Mouse (Mus musculus): ENCODE measurements around the gene Ceacam2. TPM values are rescaled to one million over a fixed set of nuclear protein-coding genes. Genes with fewer than 3 reads are reported as not detected.
"Not testable (repeated sequence)": the region's sequence is repeated elsewhere in the genome, so short reads cannot be mapped to it uniquely, and the experiment has no call there.

Ceacam2 gene
- total RNA-seq, 2 experiments from 2014 or later, result 0.47 to 1.3 TPM

DNA sequence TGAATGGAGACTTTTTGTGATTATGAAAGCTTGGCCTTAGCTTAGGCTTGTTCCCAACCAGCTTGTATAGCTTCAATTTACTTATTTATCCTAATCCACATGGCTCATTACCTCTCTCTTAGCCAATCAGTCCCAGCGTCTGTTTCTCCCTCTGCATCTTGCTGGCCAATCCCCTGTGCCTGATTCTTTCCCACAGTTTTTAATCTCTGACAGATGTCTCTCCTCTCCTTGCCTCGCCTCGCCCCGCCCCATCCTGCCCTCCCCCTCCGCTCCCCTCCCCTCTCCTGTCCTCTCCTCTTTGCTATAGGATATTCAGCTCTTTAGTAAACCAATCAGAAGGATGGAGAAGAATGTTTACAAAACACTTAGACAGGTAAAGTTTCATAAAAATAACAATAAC is 54.6 kb downstream of the Ceacam2 start:
- DNase-seq (ENCODE audit: low spot score in 2 of 2), result no peak

DNA sequence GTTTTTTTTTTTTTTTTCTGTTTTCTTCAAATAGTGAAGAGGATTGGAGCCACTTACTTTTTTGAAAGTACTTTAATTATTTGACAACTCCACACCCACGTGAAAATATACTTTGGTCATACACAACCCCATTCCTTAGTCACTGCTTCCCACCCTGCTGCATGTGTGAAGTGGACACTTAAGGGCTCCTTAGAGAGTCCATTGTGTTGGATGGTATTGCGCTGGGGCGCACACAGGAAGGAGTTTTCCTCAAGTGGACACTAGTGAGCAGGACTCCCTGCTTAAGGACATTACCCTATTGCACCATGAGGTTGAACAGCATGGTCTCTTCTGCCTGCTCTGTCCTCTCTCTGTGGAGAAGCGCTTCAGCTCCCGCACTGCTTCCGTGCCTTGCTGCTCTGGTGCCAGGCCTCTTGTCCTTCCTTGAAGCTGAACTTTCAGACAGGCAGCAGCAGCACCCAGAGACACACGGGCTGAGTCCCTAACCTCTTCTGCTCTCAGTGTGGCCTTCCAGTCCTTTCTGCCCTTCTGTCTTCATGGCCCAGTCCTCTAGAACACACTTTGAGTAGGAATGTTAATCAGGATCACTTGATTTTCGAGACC is 56.4 kb downstream of the Ceacam2 start:
- DNase-seq (ENCODE audit: low spot score in 2 of 2), result no peak

DNA sequence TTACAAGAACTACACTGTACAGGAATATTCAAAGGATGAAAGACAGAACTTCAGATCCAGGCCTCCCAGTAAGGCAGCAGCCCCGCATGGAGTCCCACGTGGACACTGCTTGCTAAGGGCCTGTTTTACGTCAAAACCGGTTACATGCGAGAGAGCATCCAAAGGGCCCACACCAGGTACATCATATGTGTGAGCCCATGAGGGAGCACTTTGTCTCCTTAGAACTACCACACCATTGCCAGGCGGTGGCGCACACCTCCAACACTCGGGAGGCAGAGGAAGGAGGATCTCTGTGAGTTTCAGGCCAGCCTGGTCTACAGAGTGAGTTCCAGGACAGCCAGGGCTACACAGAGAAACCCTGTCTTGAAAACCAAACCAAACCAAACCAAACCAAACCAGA is 58.9 kb downstream of the Ceacam2 start:
- not testable (repeated sequence) for DNase-seq (ENCODE audit: low spot score in 2 of 2)

GRCm38 (mm10) chr7:25479440-25479839 is 60.2 kb downstream of the Ceacam2 start:
- DNase-seq (ENCODE audit: low spot score in 2 of 2), result no peak

DNA sequence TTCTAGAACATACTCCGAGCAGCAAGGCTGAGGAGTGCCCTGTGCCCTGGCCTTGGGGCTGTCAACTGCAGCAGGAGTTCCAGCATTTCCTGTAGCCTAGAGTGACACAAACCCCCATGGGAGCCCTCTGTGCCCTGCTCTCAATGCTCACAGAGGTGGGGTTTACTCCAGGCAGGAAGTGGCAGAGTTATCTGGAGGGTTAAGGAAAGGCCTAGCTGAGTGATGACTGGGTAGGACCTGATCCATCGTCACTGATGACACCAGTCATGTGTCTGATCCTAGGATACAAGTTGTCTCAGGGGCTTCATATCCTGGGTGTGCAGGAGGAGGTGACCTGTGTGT is 61.9 kb downstream of the Ceacam2 start:
- not testable (repeated sequence) for DNase-seq (ENCODE audit: low spot score in 2 of 2)

DNA sequence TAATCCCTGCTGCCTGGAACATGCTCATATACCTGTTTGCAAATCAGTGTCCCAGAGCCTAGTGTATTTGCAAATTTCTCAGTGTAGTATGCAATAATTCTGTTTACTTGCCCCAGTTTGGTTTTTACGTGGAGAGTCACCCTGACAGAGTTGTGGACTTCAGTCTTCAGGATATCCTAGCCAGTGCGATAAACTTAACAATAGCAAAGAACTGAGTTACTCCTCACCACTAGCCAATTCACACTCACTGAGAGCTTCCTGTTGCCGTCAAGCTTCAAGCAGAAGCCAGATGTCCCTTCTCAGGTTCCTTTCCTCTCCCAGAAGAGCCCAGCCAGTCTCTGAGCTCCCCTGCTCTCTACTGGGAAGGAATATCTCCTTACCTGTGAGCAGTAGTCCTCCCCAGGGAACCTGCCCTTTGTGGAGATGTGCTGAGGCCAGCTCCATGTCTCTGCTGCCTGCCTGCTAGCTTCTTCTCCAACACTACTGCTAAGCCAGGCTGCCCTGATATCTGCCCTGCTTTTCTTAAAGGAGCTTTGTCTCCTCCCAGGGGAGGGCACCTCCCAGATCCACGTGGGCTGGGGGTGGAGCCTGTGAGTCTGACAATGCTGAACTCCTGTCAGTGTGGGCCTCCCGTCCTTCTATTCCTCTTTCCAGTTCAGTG is 62.4 kb downstream of the Ceacam2 start, which contains the start of gene Ceacam1:
Ceacam1 (minus strand) TSS at position 513 of the 661 bp plus-strand sequence.
- peak in 1 of 2 experiments; percentile 33 for DNase-seq (ENCODE audit: low spot score in 2 of 2)

DNA sequence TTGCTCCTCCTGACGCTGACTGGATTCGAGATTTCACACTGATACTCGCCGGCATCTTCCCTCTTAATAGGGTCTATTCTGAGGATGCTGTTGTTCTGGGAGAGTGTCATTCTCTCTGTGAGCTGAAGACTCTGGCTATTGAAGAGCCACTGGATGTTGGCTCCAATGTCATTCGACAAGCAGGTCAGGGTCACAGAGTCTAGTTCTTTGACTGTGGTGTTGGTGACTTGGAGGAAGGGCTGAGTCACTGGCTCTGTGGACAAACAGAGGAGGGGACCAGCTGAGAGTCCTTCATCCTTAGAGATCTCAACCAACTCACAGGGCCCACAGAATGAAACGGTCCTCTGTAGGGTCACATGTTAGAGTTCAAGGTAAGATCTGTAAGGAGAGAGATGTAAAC is 67.8 kb downstream of the Ceacam2 start:
- not testable (repeated sequence) for DNase-seq (ENCODE audit: low spot score in 2 of 2)

Other genes starting within 250 kb of the Ceacam2 start
- gene Pafah1b3, start 241.9 kb downstream of the Ceacam2 start, total RNA-seq (2021), result 10 to 100 TPM; 27.1 to 33.1 TPM
- not detected for gene Prr19, start 238.4 kb downstream of the Ceacam2 start, total RNA-seq (2021)
- under 1 TPM; 0.23 to 0.29 TPM for gene Tmem145, start 233.8 kb downstream of the Ceacam2 start, total RNA-seq (2021)
- gene Megf8, start 222.7 kb downstream of the Ceacam2 start, total RNA-seq (2021), result 10 to 100 TPM; 34.9 to 40.4 TPM
- gene Cnfn, start 170.1 kb downstream of the Ceacam2 start, total RNA-seq (2021), result not detected
- 10 to 100 TPM; 25.4 to 37.7 TPM for gene Lipe, start 141.1 kb downstream of the Ceacam2 start, total RNA-seq (2021)
- gene Cxcl17, start 127.0 kb downstream of the Ceacam2 start, total RNA-seq (2021), result not detected
- 1 to 10 TPM; 5.5 to 6.1 TPM for gene Ceacam1, start 62.3 kb downstream of the Ceacam2 start, total RNA-seq (2021)
- gene Erich4, start 76.0 kb upstream of the Ceacam2 start, total RNA-seq (2021), result not detected
- 10 to 100 TPM; 20.1 to 23.1 TPM for gene Dmac2, start 79.6 kb upstream of the Ceacam2 start, total RNA-seq (2021)
- gene B3gnt8, start 86.8 kb upstream of the Ceacam2 start, total RNA-seq (2021), result 1 to 10 TPM; 4.2 to 4.8 TPM
- gene Bckdha, start 119.1 kb upstream of the Ceacam2 start, total RNA-seq (2021), result 10 to 100 TPM; 55.6 to 55.8 TPM
- gene Exosc5, start 119.3 kb upstream of the Ceacam2 start, total RNA-seq (2021), result 10 to 100 TPM; 24.5 to 25.7 TPM
- not detected for gene Tmem91, start 135.3 kb upstream of the Ceacam2 start, total RNA-seq (2021)
- 10 to 100 TPM; 12.1 to 12.9 TPM for gene B9d2, start 140.9 kb upstream of the Ceacam2 start, total RNA-seq (2021)
- gene Tgfb1, start 147.1 kb upstream of the Ceacam2 start, total RNA-seq (2021), result 10 to 100 TPM; 21.4 to 24.6 TPM
- gene Ccdc97, start 179.2 kb upstream of the Ceacam2 start, total RNA-seq (2021), result 10 to 100 TPM; 34.5 to 39.4 TPM
- 100 to 1,000 TPM; 131 to 132 TPM for gene Hnrnpul1, start 214.9 kb upstream of the Ceacam2 start, total RNA-seq (2021)
- gene Axl, start 248.8 kb upstream of the Ceacam2 start, total RNA-seq (2021), result 100 to 1,000 TPM; 172 to 194 TPM